Mouse (Mus musculus): ENCODE data around the gene Cfap97. TPM values are rescaled to one million over a fixed set of nuclear protein-coding genes. Genes with fewer than 3 reads are reported as not detected.
"Not testable (repeated sequence)": the region's sequence is repeated elsewhere in the genome, so short reads cannot be mapped to it uniquely, and the experiment has no call there.

Gene Cfap97
- polyA plus RNA-seq, 1 experiment: not detected

- TF ChIP-seq CTCF (IDR thresholded peaks at IDR 0.05; ENCODE audit: insufficient read depth, low read depth, low read length) (no peak), POLR2A (IDR thresholded peaks at IDR 0.05; ENCODE audit: insufficient read depth, low read depth, low read length) (no peak)
These were observed 57.5 kb downstream of the Cfap97 start for GRCm38 (mm10) chr8:46209057-46209456.

GRCm38 (mm10) chr8:46210404-46211315, 59.1 kb downstream of the Cfap97 start, which contains the start of gene Slc25a4:
TSS of gene Slc25a4 (minus strand) at chr8:46211284.
- Histone ChIP-seq H3K4me3 (ENCODE audit: insufficient read depth, low read depth, low read length) (peak within 1 kb of the TSS; percentile 79), H3K4me1 (ENCODE audit: control insufficient read depth, insufficient read depth, low read length) (peaks cover 15% of the 10 kb centered on the region), H3K27ac (ENCODE audit: insufficient read depth, low read depth, low read length) (peak within 1 kb of the TSS; percentile 95)
- WGBS: under 1% methylated on average over 84 of the region's 84 CpGs
- TF ChIP-seq CTCF (IDR thresholded peaks at IDR 0.05; ENCODE audit: insufficient read depth, low read depth, low read length) (no peak), POLR2A (IDR thresholded peaks at IDR 0.05; ENCODE audit: insufficient read depth, low read depth, low read length) (peak; percentile 99)

More at GRCm38 (mm10) chr8:46209057-46209456, 57.5 kb downstream of the Cfap97 start:
- no peak overlapping the region for H3K27ac ChIP-seq (ENCODE audit: insufficient read depth, low read depth, low read length)
- WGBS: 33% methylated on average over 15 of the region's 15 CpGs
- peaks cover 15% of the 10 kb centered on the region for H3K4me1 ChIP-seq (ENCODE audit: control insufficient read depth, insufficient read depth, low read length)
- peak overlapping the region; percentile 39 for H3K4me3 ChIP-seq (ENCODE audit: insufficient read depth, low read depth, low read length)

- no peak for TF ChIP-seq CTCF (IDR thresholded peaks at IDR 0.05; ENCODE audit: insufficient read depth, low read depth, low read length)
- no peak for TF ChIP-seq POLR2A (IDR thresholded peaks at IDR 0.05; ENCODE audit: insufficient read depth, low read depth, low read length)
- H3K4me1 ChIP-seq (ENCODE audit: control insufficient read depth, insufficient read depth, low read length): peaks cover 15% of the 10 kb centered on the region
- peak overlapping the region; percentile 92 for H3K27ac ChIP-seq (ENCODE audit: insufficient read depth, low read depth, low read length)
- peak overlapping the region; percentile 79 for H3K4me3 ChIP-seq (ENCODE audit: insufficient read depth, low read depth, low read length)
- 4% methylated on average over 13 of the region's 13 CpGs for WGBS
These were observed 60.1 kb downstream of the Cfap97 start for GRCm38 (mm10) chr8:46211611-46212071.

GRCm38 (mm10) chr8:46212194-46212593, 60.6 kb downstream of the Cfap97 start:
- 58% methylated on average over 7 of the region's 7 CpGs for WGBS
- H3K4me1 ChIP-seq (ENCODE audit: control insufficient read depth, insufficient read depth, low read length): peaks cover 18% of the 10 kb centered on the region
- H3K4me3 ChIP-seq (ENCODE audit: insufficient read depth, low read depth, low read length): no peak overlapping the region
- TF ChIP-seq POLR2A (IDR thresholded peaks at IDR 0.05; ENCODE audit: insufficient read depth, low read depth, low read length) (no peak), CTCF (IDR thresholded peaks at IDR 0.05; ENCODE audit: insufficient read depth, low read depth, low read length) (no peak)
- no peak overlapping the region for H3K27ac ChIP-seq (ENCODE audit: insufficient read depth, low read depth, low read length)

GRCm38 (mm10) chr8:46213971-46214480, 62.5 kb downstream of the Cfap97 start:
- WGBS: 62% methylated on average over 2 of the region's 2 CpGs
- Histone ChIP-seq H3K4me1 (ENCODE audit: control insufficient read depth, insufficient read depth, low read length) (peaks cover 12% of the 10 kb centered on the region), H3K27ac (ENCODE audit: insufficient read depth, low read depth, low read length) (no peak overlapping the region), H3K4me3 (ENCODE audit: insufficient read depth, low read depth, low read length) (no peak overlapping the region)
- TF ChIP-seq POLR2A (IDR thresholded peaks at IDR 0.05; ENCODE audit: insufficient read depth, low read depth, low read length): no peak
- TF ChIP-seq CTCF (IDR thresholded peaks at IDR 0.05; ENCODE audit: insufficient read depth, low read depth, low read length): no peak

GRCm38 (mm10) chr8:46216838-46217237, 65.3 kb downstream of the Cfap97 start:
- Histone ChIP-seq H3K4me3 (ENCODE audit: insufficient read depth, low read depth, low read length) (peak overlapping the region; percentile 59), H3K4me1 (ENCODE audit: control insufficient read depth, insufficient read depth, low read length) (peaks cover 5% of the 10 kb centered on the region), H3K27ac (ENCODE audit: insufficient read depth, low read depth, low read length) (0 out of 2 replicates have a peak overlapping the region, but pooled peaks have one; percentile 17)
- under 1% methylated on average over 14 of the region's 14 CpGs for WGBS
- TF ChIP-seq CTCF (IDR thresholded peaks at IDR 0.05; ENCODE audit: insufficient read depth, low read depth, low read length): no peak
- TF ChIP-seq POLR2A (IDR thresholded peaks at IDR 0.05; ENCODE audit: insufficient read depth, low read depth, low read length): 0 out of 2 replicates have a peak, but pooled peaks have one; percentile 17

- Histone ChIP-seq H3K4me1 (ENCODE audit: control insufficient read depth, insufficient read depth, low read length) (peaks cover 3% of the 10 kb centered on the region; the same call in 1 of the 2 replicates), H3K4me3 (ENCODE audit: insufficient read depth, low read depth, low read length) (no peak overlapping the region), H3K27ac (ENCODE audit: insufficient read depth, low read depth, low read length) (no peak overlapping the region)
- no peak for TF ChIP-seq POLR2A (IDR thresholded peaks at IDR 0.05; ENCODE audit: insufficient read depth, low read depth, low read length)
- TF ChIP-seq CTCF (IDR thresholded peaks at IDR 0.05; ENCODE audit: insufficient read depth, low read depth, low read length): no peak
- WGBS: 84% methylated on average over 3 of the region's 3 CpGs
These were observed 69.0 kb downstream of the Cfap97 start for GRCm38 (mm10) chr8:46220566-46220965.

GRCm38 (mm10) chr8:46225501-46225900, 73.9 kb downstream of the Cfap97 start:
- Histone ChIP-seq H3K27ac (ENCODE audit: insufficient read depth, low read depth, low read length) (no peak overlapping the region), H3K4me3 (ENCODE audit: insufficient read depth, low read depth, low read length) (no peak overlapping the region), H3K4me1 (ENCODE audit: control insufficient read depth, insufficient read depth, low read length) (no peaks in the 10 kb centered on the region)
- no peak for TF ChIP-seq CTCF (IDR thresholded peaks at IDR 0.05; ENCODE audit: insufficient read depth, low read depth, low read length)
- no peak for TF ChIP-seq POLR2A (IDR thresholded peaks at IDR 0.05; ENCODE audit: insufficient read depth, low read depth, low read length)
- 66% methylated on average over 3 of the region's 3 CpGs for WGBS

GRCm38 (mm10) chr8:46226622-46227021, 75.1 kb downstream of the Cfap97 start:
- WGBS: 89% methylated on average over 5 of the region's 5 CpGs
- H3K27ac ChIP-seq (ENCODE audit: insufficient read depth, low read depth, low read length): no peak overlapping the region
- H3K4me3 ChIP-seq (ENCODE audit: insufficient read depth, low read depth, low read length): no peak overlapping the region
- no peaks in the 10 kb centered on the region for H3K4me1 ChIP-seq (ENCODE audit: control insufficient read depth, insufficient read depth, low read length)
- no peak for TF ChIP-seq POLR2A (IDR thresholded peaks at IDR 0.05; ENCODE audit: insufficient read depth, low read depth, low read length)
- no peak for TF ChIP-seq CTCF (IDR thresholded peaks at IDR 0.05; ENCODE audit: insufficient read depth, low read depth, low read length)

GRCm38 (mm10) chr8:46231968-46232367, 80.4 kb downstream of the Cfap97 start:
- H3K27ac ChIP-seq (ENCODE audit: insufficient read depth, low read depth, low read length); H3K4me3 ChIP-seq (ENCODE audit: insufficient read depth, low read depth, low read length): not testable (repeated sequence)
- peaks cover 13% of the 10 kb centered on the region for H3K4me1 ChIP-seq (ENCODE audit: control insufficient read depth, insufficient read depth, low read length)
- 90% methylated on average over 7 of the region's 7 CpGs for WGBS
